Mouse (Mus musculus) kidney, adult 11 months (tissue): ENCODE measurements at regions not wholly inside any gene's neighbourhood (a gene's known extent, or its start where the extent isn't known, plus 50 kb on each side); places are given as distances from the start of the nearest gene placed in this dataset.

Experiments used
- DNase-seq: peaks from one replicate; pipeline ENCODE4 v3.0.0; 2022

DNA sequence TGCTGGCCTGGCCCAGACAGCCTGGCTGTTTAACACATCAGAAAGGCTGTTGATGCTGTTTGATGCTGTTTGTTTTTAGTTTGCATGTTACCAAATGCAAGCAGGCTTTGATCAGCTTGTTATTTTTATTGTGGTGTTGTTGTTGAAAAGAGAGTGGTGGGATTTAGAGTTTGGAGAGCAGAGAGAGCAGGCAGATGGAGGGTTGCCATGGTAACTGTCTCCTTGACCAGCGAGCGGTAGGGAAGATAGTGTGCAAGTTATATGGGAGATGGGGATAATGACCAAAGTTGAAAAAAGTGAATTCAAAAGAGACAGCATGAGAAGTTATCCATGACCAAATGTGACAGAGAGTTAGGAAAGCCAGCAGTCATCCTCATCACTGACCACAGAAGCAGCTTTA is 83.3 kb downstream of the Cmc2 start:
- no peak for DNase-seq

DNA sequence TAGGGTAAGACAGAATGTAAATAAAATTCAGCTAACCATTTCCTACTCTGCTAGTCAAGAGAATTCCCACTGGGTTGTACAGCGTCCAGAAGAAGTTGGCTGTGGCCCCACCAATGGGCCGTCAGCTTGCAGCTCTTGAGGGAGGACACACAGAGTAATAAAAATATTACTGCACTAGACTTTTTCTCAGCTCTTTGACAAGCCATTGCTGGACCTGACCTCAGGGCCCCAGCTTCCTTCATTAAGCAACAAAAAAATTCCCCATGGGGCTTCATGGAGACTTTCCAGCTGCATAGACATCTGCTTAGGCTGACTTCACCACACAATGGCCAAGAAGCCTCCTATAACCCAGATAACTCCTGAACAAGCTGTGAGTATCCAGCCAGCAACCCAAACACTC is 89.1 kb downstream of the Cmc2 start:
- peak; percentile 62 for DNase-seq

DNA sequence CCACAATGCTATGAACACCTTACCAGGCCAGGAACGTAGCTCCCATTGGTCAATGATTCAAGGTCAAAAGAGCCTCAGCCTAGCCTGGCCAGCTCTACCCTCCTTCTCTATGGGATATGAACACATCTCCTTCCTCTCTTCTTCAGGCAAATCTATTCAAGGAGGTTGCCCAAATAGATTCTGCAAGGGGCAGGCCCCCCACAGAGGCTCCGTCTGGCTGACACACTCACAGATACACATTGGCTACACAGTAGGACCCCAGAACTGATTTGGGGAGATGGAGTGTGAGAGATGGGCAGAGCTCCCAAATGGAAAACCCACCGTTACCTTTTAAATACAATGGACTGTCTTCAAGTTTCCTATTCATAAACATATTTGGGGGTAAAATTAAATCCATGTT is 91.6 kb downstream of the Cmc2 start:
- DNase-seq: no peak

DNA sequence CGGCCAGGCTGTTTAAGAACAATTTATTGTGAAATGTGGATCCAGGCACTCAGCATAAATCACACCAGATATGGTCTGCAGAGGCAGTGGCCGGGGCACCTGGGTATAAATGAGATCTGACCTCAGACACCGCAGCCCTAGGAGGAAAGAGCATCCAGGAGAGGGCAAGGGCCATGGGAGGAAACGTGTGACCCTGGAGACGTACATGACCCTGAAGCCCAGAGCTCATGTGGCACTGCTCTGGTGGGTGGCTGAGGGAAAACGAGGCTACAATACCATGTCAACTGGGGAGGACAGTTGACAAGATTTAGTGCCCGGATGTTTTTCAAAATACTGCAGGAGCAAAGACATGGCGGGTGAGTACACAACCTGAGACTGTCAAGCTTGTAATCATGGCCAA is 93.0 kb downstream of the Cmc2 start:
- no peak for DNase-seq

DNA sequence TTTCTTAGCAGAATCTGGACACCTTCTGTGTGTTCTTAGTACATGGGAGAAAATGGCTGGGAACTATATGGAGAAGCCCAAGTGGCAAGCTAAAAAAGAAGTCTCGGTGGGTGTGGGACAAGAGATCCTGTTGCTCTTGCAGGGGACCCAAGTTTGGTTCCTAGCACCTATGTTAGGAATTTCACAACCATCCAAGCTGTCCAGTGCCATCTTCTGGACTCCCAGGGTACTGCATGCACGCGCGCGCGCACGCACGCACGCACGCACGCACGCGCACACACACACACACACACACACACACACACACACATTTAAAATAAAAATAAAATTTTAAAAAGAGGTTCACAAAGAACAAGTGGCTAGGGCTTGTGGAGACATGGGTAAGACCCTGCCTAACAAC is 94.1 kb downstream of the Cmc2 start:
- no peak for DNase-seq

DNA sequence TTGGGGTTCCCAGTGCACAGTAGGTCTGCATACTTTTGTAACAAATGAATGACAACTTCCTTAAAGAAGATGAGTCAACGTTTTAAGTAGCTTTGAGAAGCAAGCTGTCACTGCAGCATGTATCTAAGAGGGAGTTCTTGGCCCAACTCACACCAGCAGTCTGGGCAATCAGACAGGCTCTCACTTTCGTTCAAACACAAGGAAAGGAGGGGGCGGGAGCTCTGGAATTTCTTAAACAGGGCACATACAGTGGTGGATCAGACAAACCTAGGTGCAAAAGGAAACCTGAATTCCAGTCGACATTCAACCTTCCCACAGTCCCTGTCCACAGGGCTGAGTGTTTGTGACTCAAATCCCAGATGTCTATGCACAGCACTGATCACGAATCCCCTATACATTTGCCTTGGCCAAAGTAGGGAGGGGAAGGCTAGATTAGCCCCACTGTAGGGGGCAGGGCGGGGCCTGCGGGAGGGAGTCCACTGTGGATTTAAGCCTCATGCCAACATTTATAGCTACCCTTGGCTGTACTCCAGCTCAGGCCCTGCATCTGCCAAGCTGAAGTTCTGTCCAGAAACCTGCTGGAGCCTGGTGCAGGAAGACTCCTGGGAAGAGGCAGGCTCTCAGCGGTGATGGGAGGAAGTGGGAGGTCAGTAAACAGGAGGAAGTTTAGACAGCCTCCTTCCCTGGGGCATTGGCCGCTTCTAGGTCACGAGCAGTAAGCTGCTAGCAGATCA is 81.5 kb upstream of the Cdyl2 start:
- peak; percentile 84 for DNase-seq

DNA sequence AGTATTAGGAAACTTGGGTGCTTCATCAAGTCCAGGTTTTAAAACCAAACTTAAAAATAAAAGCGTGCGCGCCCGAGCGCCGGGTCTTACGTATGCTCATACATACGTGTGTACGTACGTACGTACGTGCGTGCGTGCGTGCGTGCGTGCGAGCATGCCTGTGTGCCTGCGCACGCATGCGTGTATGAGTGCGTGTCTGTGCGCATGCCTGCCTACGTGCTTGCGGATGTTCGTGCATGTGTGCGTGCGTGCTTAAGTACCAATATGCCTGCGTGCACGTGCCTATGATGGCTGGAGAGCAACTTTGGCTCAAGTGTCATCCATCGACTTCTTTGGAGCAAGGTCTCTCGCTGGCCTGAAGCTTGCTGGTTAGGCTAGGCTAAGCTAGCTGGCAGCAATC is 68.5 kb upstream of the Cdyl2 start:
- no peak for DNase-seq

DNA sequence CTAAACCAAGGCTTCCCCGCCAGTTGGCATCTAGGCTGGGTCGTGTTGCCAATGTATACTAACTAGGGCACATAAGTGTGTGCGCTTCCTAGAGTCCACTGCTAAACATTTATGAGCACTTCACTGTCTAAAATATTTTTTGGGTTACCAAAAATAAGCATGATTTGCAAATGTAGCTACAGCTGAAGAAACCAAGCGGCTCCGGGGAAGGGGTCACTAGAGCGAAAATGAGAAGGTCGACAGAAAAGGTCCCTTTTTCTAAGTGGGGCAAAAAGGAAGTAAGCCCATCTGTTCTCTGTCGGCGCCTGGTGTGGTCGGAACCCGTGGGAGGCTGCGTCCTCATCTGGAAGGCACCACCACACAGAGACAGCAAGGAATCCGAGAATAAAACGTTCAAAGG is 67.8 kb upstream of the Cdyl2 start:
- no peak for DNase-seq

DNA sequence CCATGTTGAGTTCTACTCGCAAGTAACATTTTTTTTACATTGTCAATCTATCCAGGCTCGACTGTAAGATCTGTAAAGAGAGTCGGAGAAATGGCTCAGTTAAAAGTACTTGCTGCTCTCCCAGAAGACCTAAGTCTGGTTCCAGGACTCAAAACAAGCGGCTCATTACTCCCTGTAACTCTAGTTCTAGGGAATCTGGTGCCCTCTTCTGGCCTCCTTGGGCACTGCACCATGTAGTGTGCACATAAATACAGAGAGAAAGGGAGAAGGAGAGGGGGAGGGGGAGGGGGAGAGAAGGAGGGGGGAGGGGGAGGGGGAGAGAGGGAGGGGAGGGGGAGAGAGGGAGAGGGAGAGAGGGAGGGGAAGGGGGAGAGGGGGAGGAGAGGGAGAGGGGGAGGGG is 66.2 kb upstream of the Cdyl2 start:
- DNase-seq: no peak

DNA sequence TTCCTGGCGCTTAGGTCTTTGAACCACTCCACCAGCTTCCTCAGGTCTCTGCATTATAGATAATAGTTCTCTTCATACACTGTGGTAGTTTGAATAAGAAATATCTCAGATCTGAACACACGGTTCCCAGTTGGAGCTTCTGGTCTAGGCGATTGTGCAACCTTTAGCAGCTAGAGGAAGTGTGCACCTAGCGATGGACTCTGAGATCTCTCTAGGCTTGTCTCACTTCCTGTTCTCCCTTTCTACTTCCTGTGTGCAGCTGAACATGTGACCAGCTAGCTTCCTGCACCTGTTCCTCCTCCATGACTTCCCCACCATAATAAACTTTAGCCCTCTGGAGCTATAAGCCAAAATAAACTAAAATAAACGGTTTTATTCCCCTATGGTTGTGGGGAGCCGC is 62.9 kb upstream of the Cdyl2 start:
- DNase-seq: no peak

DNA sequence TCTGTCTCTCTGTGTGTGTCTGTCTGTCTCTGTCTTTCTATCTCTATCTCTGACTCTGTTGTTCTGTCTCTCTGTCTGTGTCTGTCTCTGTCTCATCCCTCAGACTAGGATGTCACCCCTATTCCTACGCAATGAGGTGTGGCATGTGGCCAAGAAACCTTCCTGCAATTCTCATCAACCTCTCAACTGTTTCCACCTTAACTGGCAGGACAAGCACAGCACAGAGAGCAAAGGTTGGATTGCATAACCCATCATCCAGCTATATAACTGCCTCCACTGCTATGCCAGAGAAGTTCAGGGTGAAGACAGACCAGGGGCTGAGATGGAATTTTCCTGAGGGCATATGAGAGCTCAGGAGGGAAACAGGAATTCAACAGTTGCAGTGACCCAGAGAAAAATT is 60.3 kb upstream of the Cdyl2 start:
- DNase-seq: peak; percentile 75

DNA sequence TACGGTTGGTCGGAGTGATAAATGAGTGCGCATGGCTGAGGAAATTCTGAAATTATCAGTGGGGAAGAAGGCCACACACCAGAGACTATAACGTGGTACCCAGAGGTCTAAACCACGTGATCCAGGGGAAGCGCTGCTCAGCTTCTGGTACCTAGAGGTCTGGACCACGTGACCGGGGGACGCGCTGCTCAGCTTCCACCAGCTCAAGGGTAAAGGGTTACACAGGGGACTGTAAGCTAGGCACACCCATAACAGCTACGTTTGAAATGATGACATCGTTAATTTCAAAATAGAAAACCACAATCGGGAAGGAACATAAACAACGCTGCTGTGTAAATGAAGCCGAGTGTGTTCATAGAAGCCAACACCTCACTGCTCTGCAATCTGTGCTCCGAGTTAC is 57.5 kb upstream of the Cdyl2 start:
- no peak for DNase-seq
